Mouse (Mus musculus) brain, adult 2 months (tissue): ENCODE measurements around the gene Tcf7.

Source experiments
- DNase-seq: peaks from one replicate; pipeline ENCODE4 v3.0.0; 2011; ENCODE audit warnings: low read depth, low spot score

Tcf7 gene

DNA sequence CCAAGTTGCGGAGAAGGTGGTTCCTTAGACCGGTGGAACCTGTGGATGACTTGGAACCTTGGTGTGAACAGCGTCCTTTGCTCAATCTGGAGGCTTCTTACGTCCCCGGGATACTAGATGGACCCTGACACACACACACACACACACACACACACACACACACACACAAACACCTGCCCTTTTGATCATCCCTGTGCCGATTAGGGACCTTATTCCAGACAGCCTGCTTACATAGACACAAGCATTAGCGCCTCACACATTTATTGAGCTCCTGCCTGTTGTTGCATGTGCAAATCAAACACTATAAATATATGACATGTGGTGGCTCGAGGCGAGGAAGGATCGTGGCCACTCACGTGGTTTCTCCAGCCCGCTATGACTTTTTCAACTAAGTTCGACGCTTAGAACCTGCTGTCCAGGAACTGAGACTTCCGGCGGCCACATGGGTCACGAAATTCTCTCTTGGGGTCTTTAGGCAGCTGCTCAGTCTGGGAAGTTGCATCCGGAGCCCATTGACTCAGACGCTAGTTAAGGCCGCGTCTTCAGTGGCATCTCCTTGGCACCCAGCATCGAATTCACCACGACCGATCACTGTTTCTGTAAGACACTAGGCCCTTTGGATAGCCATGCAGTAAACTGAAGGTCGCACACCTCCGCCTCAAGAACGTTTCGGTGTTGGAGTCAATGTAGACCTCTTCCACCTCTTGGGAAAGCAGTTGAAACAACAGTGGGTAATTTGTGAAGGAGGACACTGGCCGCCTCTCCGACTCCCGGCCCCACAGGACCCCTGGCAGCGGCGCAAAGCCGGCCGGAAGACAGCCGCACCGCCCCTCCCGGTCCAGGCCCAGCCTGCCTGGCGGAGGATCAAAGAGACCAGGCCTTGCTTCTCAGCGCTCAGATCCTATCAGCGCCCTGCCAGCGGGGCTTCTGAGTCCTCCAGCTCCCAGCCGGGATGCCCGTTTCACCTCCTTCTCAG is 1.1 kb upstream of the Tcf7 start:
- no peak for DNase-seq

- DNase-seq: no peak
Measured at GRCm38 (mm10) chr11:52282420-52282773, 417 bp downstream of the Tcf7 start.

GRCm38 (mm10) chr11:52281568-52282328 is 1.1 kb downstream of the Tcf7 start:
- no peak for DNase-seq

DNA sequence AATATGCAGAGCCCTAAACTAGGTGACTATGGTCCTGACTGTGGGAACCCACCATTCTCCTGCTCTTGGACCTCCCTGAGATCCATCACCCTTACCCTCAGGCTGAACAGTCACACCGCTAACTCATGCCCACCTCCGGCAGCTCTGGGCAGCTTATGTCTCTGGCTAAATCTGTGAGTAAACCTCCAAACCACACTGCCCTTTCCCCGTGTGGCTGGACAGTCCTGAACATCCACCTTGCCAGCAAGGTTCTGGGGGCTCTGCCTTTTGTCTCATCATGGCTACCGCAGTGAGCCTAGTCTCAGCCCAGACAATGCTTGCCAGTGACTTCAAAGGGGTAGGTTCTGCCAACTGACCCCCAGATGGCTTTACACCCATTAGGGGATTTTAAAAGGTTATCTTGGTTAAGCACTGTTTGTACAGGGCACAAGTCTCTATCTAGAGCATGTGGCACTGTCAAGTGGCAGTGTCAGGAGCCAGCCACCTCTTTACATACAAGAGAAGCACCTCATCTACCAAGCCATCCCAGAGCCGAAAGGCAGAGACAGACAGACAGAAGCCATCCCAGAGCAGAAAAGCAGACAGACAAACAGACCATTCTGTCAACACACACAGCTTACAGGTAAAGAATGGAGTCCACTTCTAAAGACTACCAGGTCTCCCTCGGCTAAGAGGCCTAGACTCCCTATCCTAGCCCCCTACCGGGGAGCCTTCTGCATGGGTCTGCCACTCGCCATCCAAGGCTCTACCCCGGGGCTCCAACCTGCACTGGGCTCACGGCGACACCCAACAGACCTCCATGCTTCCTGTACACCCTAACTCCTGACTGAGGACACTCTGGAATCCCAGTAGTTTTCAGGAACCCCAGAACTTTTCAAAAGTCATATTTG is 2.0 kb downstream of the Tcf7 start:
- DNase-seq: no peak

- DNase-seq: no peak
Measured at GRCm38 (mm10) chr11:52279611-52280145, 3.1 kb downstream of the Tcf7 start.

- no peak for DNase-seq
Measured at GRCm38 (mm10) chr11:52278991-52279390, 3.8 kb downstream of the Tcf7 start.

GRCm38 (mm10) chr11:52278164-52278563 is 4.7 kb downstream of the Tcf7 start:
- no peak for DNase-seq

GRCm38 (mm10) chr11:52277433-52278150 is 5.2 kb downstream of the Tcf7 start:
- DNase-seq: no peak

- DNase-seq: no peak
Measured at GRCm38 (mm10) chr11:52276961-52277391, 5.8 kb downstream of the Tcf7 start.

DNA sequence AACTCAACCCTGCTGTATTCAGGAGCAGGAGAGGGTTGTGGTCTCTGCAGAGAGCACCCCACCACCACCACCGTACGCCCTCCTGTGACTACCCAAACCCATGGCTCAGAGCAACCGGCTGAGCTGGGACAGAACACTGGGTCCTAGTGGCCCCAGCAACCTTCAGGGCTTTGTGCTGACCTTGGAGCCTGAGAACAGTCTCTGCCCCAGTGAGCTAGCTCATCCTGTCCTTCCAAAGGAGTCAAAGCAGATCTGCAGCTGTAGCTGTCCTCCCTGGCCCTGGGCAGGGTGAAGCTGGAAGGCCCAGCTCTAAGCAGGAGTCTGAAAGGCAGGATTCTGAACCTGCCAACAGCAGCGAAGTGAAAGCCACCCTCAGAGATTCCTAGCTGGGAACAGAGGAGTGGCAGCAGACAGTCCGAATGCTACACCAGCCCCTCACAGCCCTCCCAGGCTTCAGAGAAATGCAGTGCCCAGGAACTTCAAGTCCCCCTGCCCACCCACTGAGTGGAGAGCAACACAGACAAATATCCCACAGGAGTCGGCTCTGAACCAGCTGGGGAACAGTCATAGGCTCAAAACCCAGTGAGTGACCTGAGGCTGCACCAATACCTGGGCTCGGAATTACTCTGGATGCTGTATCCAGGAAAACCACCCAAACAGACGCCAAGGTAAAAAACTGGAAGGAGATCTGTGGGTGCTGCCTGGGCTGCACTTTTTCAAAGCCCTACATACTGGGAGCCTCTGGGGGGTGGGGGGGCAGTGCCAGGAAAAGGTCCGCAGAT is 6.8 kb downstream of the Tcf7 start:
- peak; percentile 65 for DNase-seq

DNA sequence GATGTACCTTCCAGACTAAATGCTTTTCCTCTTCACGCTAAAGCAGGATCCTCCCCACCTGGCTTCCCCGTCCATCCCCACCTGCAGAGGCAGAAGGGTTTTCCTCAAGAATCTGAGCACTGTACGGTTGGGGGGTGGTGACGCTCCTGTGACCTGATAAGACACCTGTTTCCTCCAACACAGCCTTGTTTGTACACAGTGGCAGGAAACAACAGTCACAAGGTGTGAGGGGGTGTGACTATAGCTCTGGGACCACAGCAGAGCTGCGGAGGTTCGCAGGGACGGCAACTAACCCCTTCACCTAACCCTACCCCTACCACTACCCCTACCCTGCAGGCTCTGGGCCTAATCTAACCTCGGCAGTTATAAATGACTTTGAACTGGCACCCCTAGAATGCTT is 7.4 kb downstream of the Tcf7 start:
- no peak for DNase-seq

DNA sequence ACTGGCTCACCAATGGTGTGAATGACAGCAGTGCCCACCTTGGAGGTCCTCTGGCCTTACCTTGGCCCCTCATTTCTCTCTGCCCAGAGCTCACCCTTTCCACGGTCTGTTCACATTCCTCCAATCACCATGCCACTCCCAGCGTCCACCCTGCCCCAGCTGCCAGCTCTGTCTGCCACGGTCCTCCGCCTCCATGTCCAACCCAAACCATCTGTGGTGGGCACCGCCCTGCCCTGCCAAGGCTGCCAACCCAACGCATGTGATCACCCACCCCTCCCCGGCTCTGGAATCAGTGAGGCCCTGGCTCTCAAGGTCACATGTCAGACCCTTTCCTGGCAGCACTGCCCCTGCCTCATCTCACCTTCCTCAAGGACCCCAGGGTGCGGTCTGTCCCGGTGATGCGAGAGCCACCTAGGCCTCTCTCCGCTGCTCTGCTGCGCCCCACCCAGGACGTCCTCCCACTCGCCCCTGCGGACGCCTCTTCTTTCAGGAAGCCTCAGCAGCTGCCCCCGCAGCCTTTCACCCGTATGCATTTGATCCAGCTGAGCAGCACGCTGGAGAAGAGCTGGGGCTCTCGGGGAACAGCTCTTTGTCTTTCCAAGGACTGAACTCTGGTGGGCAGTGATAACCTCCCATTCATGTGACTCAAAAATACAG is 8.2 kb downstream of the Tcf7 start:
- peak; percentile 66 for DNase-seq

DNA sequence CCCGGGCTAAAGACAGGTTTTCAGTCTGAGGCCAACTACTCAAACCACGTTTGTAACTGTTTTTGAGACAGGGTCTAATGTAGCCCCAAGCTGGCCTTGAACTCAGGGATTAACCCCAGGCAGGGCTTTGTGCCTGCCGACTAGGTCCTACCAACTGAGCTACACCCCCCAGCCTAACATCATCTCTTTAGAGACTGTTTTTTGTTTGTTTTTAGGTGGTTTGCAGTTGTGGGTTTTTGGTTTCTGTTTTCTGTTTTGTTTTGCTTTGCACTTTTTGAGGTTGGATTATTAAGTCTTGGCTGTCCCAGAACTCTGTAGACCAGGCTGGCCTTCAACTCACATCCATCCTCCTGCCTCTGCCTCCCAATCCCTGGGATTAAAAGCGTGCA is 8.9 kb downstream of the Tcf7 start:
- no peak for DNase-seq

DNA sequence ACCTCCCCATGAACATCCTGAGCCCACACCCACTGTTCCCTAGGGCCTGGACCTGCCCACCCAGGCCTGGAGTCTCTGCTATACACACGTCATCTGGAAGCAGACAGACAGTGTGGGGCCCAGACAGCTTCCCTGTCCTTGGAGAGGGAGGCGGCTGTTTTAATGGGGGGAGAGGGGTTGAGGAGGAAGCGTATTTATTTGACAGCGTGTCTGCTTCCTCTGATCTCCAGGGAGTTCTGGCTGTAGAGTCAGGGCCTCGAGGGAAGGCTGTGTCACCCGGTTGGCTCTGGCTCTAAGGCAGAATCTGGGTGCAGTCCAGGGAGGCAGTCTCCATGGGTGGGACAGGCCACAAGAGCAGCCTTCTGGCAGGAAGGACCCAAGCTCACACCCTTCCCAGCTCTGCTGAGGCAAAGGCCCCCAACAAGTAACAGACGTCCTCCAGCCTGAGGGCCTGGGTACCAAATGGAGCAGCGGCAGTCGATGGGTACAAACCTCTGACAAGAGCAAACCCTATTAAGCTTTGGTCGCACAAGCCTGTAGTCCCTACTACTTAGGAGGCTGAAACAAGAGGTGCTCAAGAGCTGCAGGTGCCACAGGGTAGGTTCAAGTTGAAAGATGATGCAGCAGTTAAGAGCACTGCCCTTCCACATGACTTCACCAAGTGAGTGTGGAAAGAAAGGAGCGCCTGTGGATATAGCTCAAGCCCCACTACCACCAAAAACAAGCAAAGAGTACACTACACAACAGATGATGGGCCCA is 9.5 kb downstream of the Tcf7 start:
- DNase-seq: no peak

GRCm38 (mm10) chr11:52272619-52273018 is 10.2 kb downstream of the Tcf7 start:
- no peak for DNase-seq

DNA sequence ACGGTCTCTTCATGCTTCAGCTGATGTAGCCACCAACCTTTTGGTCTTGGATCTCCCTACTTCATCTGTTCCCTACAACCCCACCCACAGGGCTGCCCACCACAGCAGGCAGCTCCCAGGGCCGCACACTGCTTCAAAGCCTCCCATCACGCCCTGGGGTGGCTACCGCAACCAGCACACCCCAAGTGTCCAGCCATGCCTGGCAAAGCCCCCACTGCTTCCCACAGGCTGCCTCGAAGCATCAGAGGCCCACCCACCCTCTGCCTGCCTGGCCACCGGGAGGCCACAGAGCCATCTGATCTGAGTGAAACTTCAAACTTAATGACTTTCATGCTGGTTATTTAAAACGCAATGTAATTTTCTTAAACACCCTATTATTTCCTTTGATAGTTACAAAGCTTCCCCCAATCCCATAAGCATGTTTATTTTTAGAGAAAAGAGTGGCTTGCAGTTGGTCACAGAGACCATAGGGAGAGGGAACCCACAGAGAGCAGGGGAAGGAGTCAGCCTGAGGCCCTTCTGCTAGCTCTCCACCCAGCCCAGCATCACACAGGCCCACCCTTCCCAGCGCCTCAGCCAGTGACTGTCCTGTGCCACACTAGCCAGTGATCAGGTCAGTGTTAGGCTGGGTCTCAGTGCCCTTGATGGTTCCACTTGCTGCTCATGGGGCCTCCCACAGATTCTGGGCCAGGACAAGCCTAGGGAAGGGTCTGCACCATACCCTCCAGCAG is 10.9 kb downstream of the Tcf7 start:
- peak; percentile 30 for DNase-seq

- no peak for DNase-seq
Measured at GRCm38 (mm10) chr11:52269841-52270240, 13.0 kb downstream of the Tcf7 start.
